Mouse (Mus musculus): Measurements from ENCODE around the gene Haus3. TPM values are rescaled to one million over a fixed set of nuclear protein-coding genes. Genes with fewer than 3 reads are reported as not detected.

Haus3 gene
- polyA plus RNA-seq (2012; rRNA removed) = 0.28 and 0.30 TPM in 2 replicates

GRCm38 (mm10) chr5:34168950-34169891 lies at the start of gene Haus3, which contains the start of gene Poln:
Gene Haus3 (minus strand): TSS chr5:34169527.
Gene Poln (minus strand): TSS chr5:34169448.

GRCm38 (mm10) chr5:34187601-34188316 lies 18.4 kb upstream of the Haus3 start, which contains the start of gene Mxd4:
Gene Mxd4 (minus strand): TSS chr5:34187720.

Other genes starting within 250 kb of the Haus3 start
- 55.4 and 59.9 TPM in 2 replicates for gene Nelfa, start 233.1 kb downstream of the Haus3 start, polyA plus RNA-seq (2012; rRNA removed)
- 175 and 224 TPM in 2 replicates for gene Gm1673, start 186.1 kb downstream of the Haus3 start, polyA plus RNA-seq (2012; rRNA removed)
- gene Nat8l, start 173.5 kb downstream of the Haus3 start, polyA plus RNA-seq (2012; rRNA removed) = 6.7 and 8.1 TPM in 2 replicates
- gene Poln, start 79 bp downstream of the Haus3 start, polyA plus RNA-seq (2012; rRNA removed) = 1.1 and 3.1 TPM in 2 replicates
- 342 and 461 TPM in 2 replicates for gene Mxd4, start 18.2 kb upstream of the Haus3 start, polyA plus RNA-seq (2012; rRNA removed)
- gene Zfyve28, start 118.9 kb upstream of the Haus3 start, polyA plus RNA-seq (2012; rRNA removed) = 2.8 and 3.0 TPM in 2 replicates
- 1.5 and 1.6 TPM in 2 replicates for gene Cfap99, start 119.1 kb upstream of the Haus3 start, polyA plus RNA-seq (2012; rRNA removed)
- gene Rnf4, start 166.8 kb upstream of the Haus3 start, polyA plus RNA-seq (2012; rRNA removed) = 63.2 and 85.7 TPM in 2 replicates
- gene Fam193a, start 200.4 kb upstream of the Haus3 start, polyA plus RNA-seq (2012; rRNA removed) = 38.3 and 59.7 TPM in 2 replicates